Mouse (Mus musculus) thymus, postnatal 14 days (tissue): ENCODE measurements around the gene Fam47e.

Experiments used
- DNase-seq: peaks from one replicate; pipeline ENCODE4 v3.0.0; 2021

The Fam47e gene

GRCm38 (mm10) chr5:92604452-92605247, 49.8 kb downstream of the Fam47e start:
- DNase-seq: no peak

- DNase-seq: no peak
Measured at GRCm38 (mm10) chr5:92607492-92608229, 52.8 kb downstream of the Fam47e start.

- DNase-seq: no peak
Measured at GRCm38 (mm10) chr5:92612756-92613155, 57.9 kb downstream of the Fam47e start.

GRCm38 (mm10) chr5:92621883-92622282, 67.0 kb downstream of the Fam47e start:
- no peak for DNase-seq

- no peak for DNase-seq
Measured at GRCm38 (mm10) chr5:92627896-92628295, 73.0 kb downstream of the Fam47e start.

GRCm38 (mm10) chr5:92633526-92633925, 78.7 kb downstream of the Fam47e start:
- no peak for DNase-seq

GRCm38 (mm10) chr5:92634916-92635315, 80.0 kb downstream of the Fam47e start:
- no peak for DNase-seq

GRCm38 (mm10) chr5:92635891-92636290, 81.0 kb downstream of the Fam47e start:
- no peak for DNase-seq

GRCm38 (mm10) chr5:92640861-92641260, 86.0 kb downstream of the Fam47e start:
- no peak for DNase-seq
